Mouse (Mus musculus): ENCODE results near the gene Gria1. TPM values are rescaled to one million over a fixed set of nuclear protein-coding genes. Genes with fewer than 3 reads are reported as not detected.
A peak's percentile ranks its signal among the peaks of the same experiment; 100 is the strongest.

Gria1 gene
- polyA plus RNA-seq, 1 experiment = 75.4 TPM

GRCm38 (mm10) chr11:57143681-57144080, 132.5 kb downstream of the Gria1 start:
- 66% methylated on average over 5 of the region's 5 CpGs for WGBS
- H3K4me3 ChIP-seq (ENCODE audit: insufficient read depth, low read depth, low read length) = no peak overlapping the region
- H3K27ac ChIP-seq (ENCODE audit: insufficient read depth, low read depth, low read length) = no peak overlapping the region
- TF ChIP-seq POLR2A (IDR thresholded peaks at IDR 0.05; ENCODE audit: insufficient read depth, low read depth, low read length) (no peak), CTCF (IDR thresholded peaks at IDR 0.05; ENCODE audit: insufficient read depth, low read depth, low read length) (no peak)
- H3K4me1 ChIP-seq (ENCODE audit: control insufficient read depth, insufficient read depth, low read length) = peaks cover 10% of the 10 kb centered on the region

- Histone ChIP-seq H3K4me3 (ENCODE audit: insufficient read depth, low read depth, low read length) (no peak overlapping the region), H3K4me1 (ENCODE audit: control insufficient read depth, insufficient read depth, low read length) (peaks cover 7% of the 10 kb centered on the region), H3K27ac (ENCODE audit: insufficient read depth, low read depth, low read length) (no peak overlapping the region)
- WGBS = 49% methylated on average over 7 of the region's 7 CpGs
- TF ChIP-seq POLR2A (IDR thresholded peaks at IDR 0.05; ENCODE audit: insufficient read depth, low read depth, low read length) = no peak
- TF ChIP-seq CTCF (IDR thresholded peaks at IDR 0.05; ENCODE audit: insufficient read depth, low read depth, low read length) = no peak
Measured at GRCm38 (mm10) chr11:57145192-57145591, 134.0 kb downstream of the Gria1 start.

- H3K4me3 ChIP-seq (ENCODE audit: insufficient read depth, low read depth, low read length) = no peak overlapping the region
- no peak overlapping the region for H3K27ac ChIP-seq (ENCODE audit: insufficient read depth, low read depth, low read length)
- peaks cover 6% of the 10 kb centered on the region for H3K4me1 ChIP-seq (ENCODE audit: control insufficient read depth, insufficient read depth, low read length)
- TF ChIP-seq CTCF (IDR thresholded peaks at IDR 0.05; ENCODE audit: insufficient read depth, low read depth, low read length) (no peak), POLR2A (IDR thresholded peaks at IDR 0.05; ENCODE audit: insufficient read depth, low read depth, low read length) (no peak)
- 52% methylated on average over 7 of the region's 7 CpGs for WGBS
Measured at GRCm38 (mm10) chr11:57145704-57146103, 134.5 kb downstream of the Gria1 start.

GRCm38 (mm10) chr11:57151674-57152073, 140.5 kb downstream of the Gria1 start:
- Histone ChIP-seq H3K4me1 (ENCODE audit: control insufficient read depth, insufficient read depth, low read length) (peaks cover 13% of the 10 kb centered on the region), H3K27ac (ENCODE audit: insufficient read depth, low read depth, low read length) (no peak overlapping the region), H3K4me3 (ENCODE audit: insufficient read depth, low read depth, low read length) (no peak overlapping the region)
- TF ChIP-seq CTCF (IDR thresholded peaks at IDR 0.05; ENCODE audit: insufficient read depth, low read depth, low read length) (no peak), POLR2A (IDR thresholded peaks at IDR 0.05; ENCODE audit: insufficient read depth, low read depth, low read length) (no peak)
- 72% methylated on average over 4 of the region's 4 CpGs for WGBS

- Histone ChIP-seq H3K4me3 (ENCODE audit: insufficient read depth, low read depth, low read length) (no peak overlapping the region), H3K4me1 (ENCODE audit: control insufficient read depth, insufficient read depth, low read length) (peaks cover 24% of the 10 kb centered on the region), H3K27ac (ENCODE audit: insufficient read depth, low read depth, low read length) (peak overlapping the region; percentile 79)
- TF ChIP-seq POLR2A (IDR thresholded peaks at IDR 0.05; ENCODE audit: insufficient read depth, low read depth, low read length) = no peak
- no peak for TF ChIP-seq CTCF (IDR thresholded peaks at IDR 0.05; ENCODE audit: insufficient read depth, low read depth, low read length)
- 19% methylated on average over 8 of the region's 8 CpGs for WGBS
Measured at GRCm38 (mm10) chr11:57154998-57155397, 143.8 kb downstream of the Gria1 start.

GRCm38 (mm10) chr11:57159412-57159811, 148.2 kb downstream of the Gria1 start:
- WGBS = 38% methylated on average over 3 of the region's 3 CpGs
- H3K4me1 ChIP-seq (ENCODE audit: control insufficient read depth, insufficient read depth, low read length) = peaks cover 22% of the 10 kb centered on the region
- TF ChIP-seq CTCF (IDR thresholded peaks at IDR 0.05; ENCODE audit: insufficient read depth, low read depth, low read length) (no peak), POLR2A (IDR thresholded peaks at IDR 0.05; ENCODE audit: insufficient read depth, low read depth, low read length) (no peak)
- H3K4me3 ChIP-seq (ENCODE audit: insufficient read depth, low read depth, low read length) = no peak overlapping the region
- 0 out of 2 replicates have a peak overlapping the region, but pooled peaks have one; percentile 2 for H3K27ac ChIP-seq (ENCODE audit: insufficient read depth, low read depth, low read length)

- Histone ChIP-seq H3K4me3 (ENCODE audit: insufficient read depth, low read depth, low read length) (no peak overlapping the region), H3K4me1 (ENCODE audit: control insufficient read depth, insufficient read depth, low read length) (peaks cover 19% of the 10 kb centered on the region), H3K27ac (ENCODE audit: insufficient read depth, low read depth, low read length) (no peak overlapping the region; the same call in 1 of the 2 replicates)
- WGBS = 92% methylated on average over 8 of the region's 8 CpGs
- no peak for TF ChIP-seq POLR2A (IDR thresholded peaks at IDR 0.05; ENCODE audit: insufficient read depth, low read depth, low read length)
- no peak for TF ChIP-seq CTCF (IDR thresholded peaks at IDR 0.05; ENCODE audit: insufficient read depth, low read depth, low read length)
Measured at GRCm38 (mm10) chr11:57160076-57160475, 148.9 kb downstream of the Gria1 start.

GRCm38 (mm10) chr11:57162931-57163330, 151.7 kb downstream of the Gria1 start:
- whole genome bisulfite sequencing = 74% methylated on average over 6 of the region's 6 CpGs
- Histone ChIP-seq H3K27ac (ENCODE audit: insufficient read depth, low read depth, low read length) (no peak overlapping the region), H3K4me1 (ENCODE audit: control insufficient read depth, insufficient read depth, low read length) (peaks cover 14% of the 10 kb centered on the region), H3K4me3 (ENCODE audit: insufficient read depth, low read depth, low read length) (no peak overlapping the region)
- no peak for TF ChIP-seq POLR2A (IDR thresholded peaks at IDR 0.05; ENCODE audit: insufficient read depth, low read depth, low read length)
- TF ChIP-seq CTCF (IDR thresholded peaks at IDR 0.05; ENCODE audit: insufficient read depth, low read depth, low read length) = no peak

- TF ChIP-seq POLR2A (IDR thresholded peaks at IDR 0.05; ENCODE audit: insufficient read depth, low read depth, low read length) (no peak), CTCF (IDR thresholded peaks at IDR 0.05; ENCODE audit: insufficient read depth, low read depth, low read length) (no peak)
- 48% methylated on average over 6 of the region's 6 CpGs for WGBS
- no peak overlapping the region for H3K4me3 ChIP-seq (ENCODE audit: insufficient read depth, low read depth, low read length)
- no peak overlapping the region for H3K27ac ChIP-seq (ENCODE audit: insufficient read depth, low read depth, low read length)
- H3K4me1 ChIP-seq (ENCODE audit: control insufficient read depth, insufficient read depth, low read length) = peaks cover 29% of the 10 kb centered on the region
Measured at GRCm38 (mm10) chr11:57170058-57170457, 158.9 kb downstream of the Gria1 start.

GRCm38 (mm10) chr11:57174165-57174564, 163.0 kb downstream of the Gria1 start:
- WGBS = 33% methylated on average over 5 of the region's 5 CpGs
- Histone ChIP-seq H3K27ac (ENCODE audit: insufficient read depth, low read depth, low read length) (0 out of 2 replicates have a peak overlapping the region, but pooled peaks have one; percentile 14), H3K4me3 (ENCODE audit: insufficient read depth, low read depth, low read length) (no peak overlapping the region), H3K4me1 (ENCODE audit: control insufficient read depth, insufficient read depth, low read length) (peaks cover 47% of the 10 kb centered on the region)
- no peak for TF ChIP-seq CTCF (IDR thresholded peaks at IDR 0.05; ENCODE audit: insufficient read depth, low read depth, low read length)
- TF ChIP-seq POLR2A (IDR thresholded peaks at IDR 0.05; ENCODE audit: insufficient read depth, low read depth, low read length) = no peak
